Mouse (Mus musculus) stomach, embryonic 14.5 days (tissue): ENCODE results near the gene Ncaph2. TPM values are rescaled to one million over a fixed set of nuclear protein-coding genes. Genes with fewer than 3 reads are reported as not detected.
A peak's percentile ranks its signal among the peaks of the same experiment; 100 is the strongest.

Experiments
- ATAC-seq: fragments of 200-750 bp; cut with Nextera tagmentation; 2 replicates; pipeline ENCODE4 v1.8.0; 2017; ENCODE audit warnings: low read depth, moderate TSS enrichment; ENCODE audit not compliant: insufficient number of reproducible peaks, insufficient read depth, low FRiP score
- H3K27ac ChIP-seq: fragments of 300-500 bp; sonication (generic); 2 replicates; pipeline ENCODE4 v1.5.1; 2014; ENCODE audit warnings: mild to moderate bottlenecking, low read length, moderate library complexity, mixed read lengths
- H3K27me3 ChIP-seq: fragments of 300-500 bp; sonication (generic); 2 replicates; pipeline ENCODE4 v1.6.1; 2014; ENCODE audit warnings: low read length, control low read depth, mixed read lengths; ENCODE audit not compliant: control insufficient read depth, insufficient read depth
- H3K36me3 ChIP-seq: fragments of 300-500 bp; sonication (generic); 2 replicates; pipeline ENCODE4 v1.6.1; 2014; ENCODE audit warnings: mild to moderate bottlenecking, control low read depth, low read length, moderate library complexity, mixed read lengths; ENCODE audit not compliant: control insufficient read depth, insufficient read depth
- H3K4me1 ChIP-seq: fragments of 300-500 bp; sonication (generic); 2 replicates; pipeline ENCODE4 v1.6.1; 2014; ENCODE audit warnings: low read length, control low read depth, mixed read lengths; ENCODE audit not compliant: control insufficient read depth, insufficient read depth
- H3K4me2 ChIP-seq: fragments of 300-500 bp; sonication (generic); replicated peaks from 2 replicates; pipeline ENCODE4 v1.6.1; 2014; ENCODE audit warnings: low read depth, low read length, control low read depth
- H3K4me3 ChIP-seq: fragments of 300-500 bp; sonication (generic); 2 replicates; pipeline ENCODE4 v1.5.1; 2014; ENCODE audit warnings: low read depth, low read length, control low read depth
- H3K9ac ChIP-seq: fragments of 300-500 bp; sonication (generic); replicated peaks from 2 replicates; pipeline ENCODE4 v1.6.1; 2014; ENCODE audit warnings: low read depth, mild to moderate bottlenecking, control low read depth, low read length, moderate library complexity, mixed read lengths
- H3K9me3 ChIP-seq: fragments of 300-500 bp; sonication (generic); 2 replicates; pipeline ENCODE4 v1.6.1; 2016; ENCODE audit warnings: low read depth, low read length, control low read depth; ENCODE audit not compliant: control insufficient read depth
- WGBS: fragments of 180-500 bp; shearing (Covaris S2); extraction: QIAGEN DNeasy Blood & Tissue Kit; methylation state at CpG from one replicate; pipeline ENCODE4 v1.1.7; 2014; 5-methylcytosine and 5-hydroxymethylcytosine counted together
- polyA plus RNA-seq: library from polyadenylated mRNA; unstranded; fragments of >200 nt; fragmentation: Nextera tagmentation; extraction: Ambion mirVana; gene quantifications from 2 replicates; pipeline ENCODE4 v1.2.1, GENCODE M21; 2014

Gene Ncaph2
- polyA plus RNA-seq, 1 experiment from 2014 or later: 159 TPM

DNA sequence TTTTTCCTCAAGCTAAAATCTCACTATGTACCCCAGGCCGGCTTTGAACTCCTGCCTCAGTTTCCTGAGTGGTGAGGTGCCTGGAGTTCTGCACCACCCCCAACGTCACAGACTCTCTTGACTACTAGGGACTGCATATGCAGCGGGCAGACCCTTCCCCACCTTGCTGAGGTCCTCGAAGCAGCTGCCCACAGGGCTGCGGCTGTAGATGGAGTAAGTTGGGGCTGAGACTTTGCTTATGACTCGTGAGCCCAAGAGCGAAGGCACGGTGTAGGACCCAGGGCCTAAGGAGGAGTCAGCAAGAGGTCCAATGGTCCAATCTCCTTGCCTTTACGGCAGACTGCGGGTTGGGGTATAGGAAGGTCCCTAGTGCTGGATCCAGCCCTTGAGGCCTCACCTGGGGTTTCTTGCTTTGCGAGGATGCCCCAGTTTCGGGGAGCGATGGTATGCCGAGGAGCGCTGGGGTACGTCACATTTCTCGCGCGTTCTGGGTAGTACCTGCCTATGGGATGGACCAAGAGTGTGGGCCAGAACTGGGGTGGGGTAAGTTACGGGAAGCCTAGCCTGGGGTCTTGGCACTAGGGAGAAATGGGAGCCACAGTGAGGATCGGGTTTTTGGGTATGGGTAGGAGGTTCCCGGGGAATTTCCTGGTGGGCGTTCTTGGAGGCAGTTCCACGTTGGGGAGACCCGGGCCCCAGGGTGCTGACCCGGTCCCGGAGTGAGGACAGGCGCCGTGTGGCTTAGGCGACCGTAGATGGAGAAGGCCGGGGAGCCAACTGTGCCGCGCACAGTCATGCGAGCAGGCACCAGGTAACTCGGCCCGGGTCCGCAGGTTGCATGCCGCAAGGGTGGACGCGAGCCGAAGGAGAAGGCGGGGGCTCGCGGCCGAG is 22.7 kb downstream of the Ncaph2 start:
- H3K36me3 ChIP-seq: no peaks in the 10 kb centered on the region
- peak overlapping the region; percentile 49 for H3K4me2 ChIP-seq
- peak overlapping the region; percentile 35 for H3K4me3 ChIP-seq
- peaks cover 9% of the 10 kb centered on the region; the same call in 1 of the 2 replicates for H3K4me1 ChIP-seq
- H3K27ac ChIP-seq: no peak overlapping the region
- peaks cover 28% of the 10 kb centered on the region for H3K27me3 ChIP-seq
- H3K9ac ChIP-seq: no peak overlapping the region
- ATAC-seq: no peak
- 15% methylated on average over 46 of the region's 46 CpGs for WGBS
- no peaks in the 10 kb centered on the region for H3K9me3 ChIP-seq

DNA sequence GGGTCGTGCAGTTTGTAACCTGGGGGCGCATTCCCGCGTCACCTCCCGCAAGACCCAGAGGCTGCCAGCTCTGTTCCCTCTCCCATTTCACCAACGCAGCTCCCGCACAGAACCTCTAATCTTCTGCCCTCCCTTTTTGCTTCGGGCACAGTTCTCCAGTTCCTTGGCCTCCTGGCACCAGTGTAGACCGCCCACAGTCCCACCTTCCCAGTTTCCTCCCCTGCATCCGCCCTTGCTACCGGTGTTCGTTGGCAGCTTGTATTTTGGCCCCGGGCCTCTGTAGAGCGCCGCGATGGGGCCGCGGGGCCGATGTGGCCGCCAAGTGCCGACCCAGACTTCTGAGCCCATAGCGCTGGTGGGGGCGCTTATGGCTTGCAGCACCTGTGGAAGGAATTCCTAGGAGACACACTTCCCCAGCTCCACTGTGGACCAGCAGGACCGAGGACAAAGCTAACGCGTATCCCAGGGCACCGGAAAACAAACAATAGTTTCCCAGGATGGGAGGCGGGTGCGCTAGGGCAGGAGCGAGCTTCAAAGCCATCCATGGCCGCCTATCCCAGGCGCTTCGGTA is 23.4 kb downstream of the Ncaph2 start, which contains the start of gene Odf3b:
Odf3b (minus strand) TSS at position 452 of the 571 bp plus-strand sequence.
- peaks cover 28% of the 10 kb centered on the region for H3K27me3 ChIP-seq
- no peak within 1 kb of the TSS for H3K9ac ChIP-seq
- peak within 1 kb of the TSS; percentile 49 for H3K4me2 ChIP-seq
- peaks cover 9% of the 10 kb centered on the region; the same call in 1 of the 2 replicates for H3K4me1 ChIP-seq
- no peaks in the 10 kb centered on the region for H3K36me3 ChIP-seq
- peak within 1 kb of the TSS; percentile 35 for H3K4me3 ChIP-seq
- no peak within 1 kb of the TSS for H3K27ac ChIP-seq
- WGBS: under 1% methylated on average over 33 of the region's 33 CpGs
- no peaks in the 10 kb centered on the region for H3K9me3 ChIP-seq
- ATAC-seq: no peak

DNA sequence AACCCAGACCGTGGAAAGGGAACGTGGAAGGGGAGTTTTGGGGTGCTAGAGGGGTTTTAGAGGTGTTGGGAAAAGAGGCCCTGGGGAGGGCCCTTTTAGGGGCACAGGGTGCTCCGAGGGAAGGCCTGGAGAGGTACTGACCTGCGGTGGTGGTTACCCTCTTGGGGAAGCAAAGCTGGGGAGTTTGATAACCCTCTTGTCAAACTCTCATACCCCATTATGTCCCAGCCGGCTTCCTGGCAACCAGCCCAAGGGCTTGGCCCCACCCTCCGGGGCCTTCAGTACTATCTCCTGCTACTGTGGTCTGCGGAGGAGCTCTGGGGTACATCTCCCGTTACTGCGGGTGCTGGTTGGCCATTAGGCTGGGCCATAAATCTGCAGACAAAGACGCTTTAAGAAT is 23.9 kb downstream of the Ncaph2 start:
- Histone ChIP-seq H3K4me3 (peak overlapping the region; percentile 35), H3K4me1 (peaks cover 9% of the 10 kb centered on the region; the same call in 1 of the 2 replicates), H3K27me3 (peaks cover 28% of the 10 kb centered on the region), H3K27ac (no peak overlapping the region), H3K4me2 (peak overlapping the region; percentile 49), H3K36me3 (no peaks in the 10 kb centered on the region), H3K9ac (no peak overlapping the region), H3K9me3 (no peaks in the 10 kb centered on the region)
- no peak for ATAC-seq
- WGBS: 13% methylated on average over 10 of the region's 10 CpGs

DNA sequence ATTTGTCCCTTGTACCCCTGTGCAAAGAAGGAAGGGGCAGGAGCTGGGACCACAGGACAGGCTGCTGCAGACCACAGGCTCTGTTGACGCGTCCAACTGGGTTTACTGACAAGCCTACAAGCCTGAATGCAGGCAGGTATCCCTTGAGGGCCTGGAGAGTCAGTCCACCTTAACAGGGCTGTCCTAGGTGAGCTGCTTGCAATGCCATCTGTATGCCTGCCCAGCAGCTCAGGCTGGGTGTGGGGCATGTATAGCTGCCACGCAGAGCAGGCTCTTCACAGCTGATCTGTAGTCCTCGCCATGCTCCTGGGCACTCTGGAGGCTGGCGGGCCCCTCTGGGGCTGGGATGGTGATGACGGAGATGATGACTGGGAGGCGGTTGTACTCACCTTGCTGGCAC is 29.1 kb downstream of the Ncaph2 start, which contains the start of gene Klhdc7b:
Klhdc7b (plus strand) TSS at position 301 of the 400 bp plus-strand sequence.
- no peaks in the 10 kb centered on the region for H3K4me1 ChIP-seq
- no peak within 1 kb of the TSS for H3K4me2 ChIP-seq
- ATAC-seq: no peak
- peaks cover under 1% of the 10 kb centered on the region; the same call in 1 of the 2 replicates for H3K27me3 ChIP-seq
- H3K36me3 ChIP-seq: no peaks in the 10 kb centered on the region
- no peak within 1 kb of the TSS for H3K9ac ChIP-seq
- 89% methylated on average over 7 of the region's 7 CpGs for WGBS
- H3K9me3 ChIP-seq: no peaks in the 10 kb centered on the region
- H3K27ac ChIP-seq: no peak within 1 kb of the TSS
- no peak within 1 kb of the TSS for H3K4me3 ChIP-seq

DNA sequence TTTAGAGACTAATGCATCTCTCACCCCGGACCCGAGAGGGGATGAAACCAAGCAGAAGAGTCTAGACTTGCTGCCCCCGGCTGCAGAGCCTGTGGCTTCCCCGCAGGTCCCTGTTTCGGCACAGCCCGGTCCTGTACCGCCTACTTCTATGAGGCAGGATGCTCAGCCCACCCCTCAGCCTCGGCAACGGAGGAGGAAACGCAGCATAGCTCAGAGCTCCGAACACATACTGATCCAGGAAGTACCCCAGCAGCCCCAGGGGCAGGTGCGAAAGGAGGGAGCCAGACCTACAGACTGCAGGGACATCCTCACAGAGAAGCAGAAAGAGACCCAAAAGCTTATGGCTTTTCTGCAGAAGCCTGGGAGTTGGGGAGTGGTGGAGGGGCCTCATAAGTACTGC is 31.6 kb downstream of the Ncaph2 start:
- Histone ChIP-seq H3K27me3 (no peaks in the 10 kb centered on the region), H3K9ac (no peak overlapping the region), H3K4me3 (no peak overlapping the region), H3K4me2 (no peak overlapping the region), H3K4me1 (no peaks in the 10 kb centered on the region), H3K9me3 (no peaks in the 10 kb centered on the region), H3K27ac (no peak overlapping the region), H3K36me3 (no peaks in the 10 kb centered on the region)
- no peak for ATAC-seq
- WGBS: 41% methylated on average over 12 of the region's 12 CpGs

DNA sequence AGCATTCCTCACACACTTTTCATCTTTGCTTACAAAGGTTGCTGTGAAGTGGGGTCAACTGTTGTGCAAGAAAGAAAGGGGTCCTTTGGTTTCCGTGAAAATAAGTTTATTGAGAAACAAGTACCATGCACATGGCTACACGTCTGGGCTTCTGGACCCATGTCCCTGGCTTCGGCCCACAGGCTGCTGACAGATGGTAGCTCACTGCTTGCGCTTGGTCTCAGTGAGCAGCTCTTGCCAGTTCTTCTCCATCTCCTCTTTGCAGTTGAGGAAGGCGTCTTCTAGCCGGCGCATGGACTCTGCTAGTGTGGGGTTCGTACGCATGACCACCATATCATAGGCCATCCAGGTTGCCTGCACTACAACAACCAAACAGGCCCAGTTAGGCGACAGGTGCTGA is 34.6 kb downstream of the Ncaph2 start:
- Histone ChIP-seq H3K9me3 (no peaks in the 10 kb centered on the region), H3K4me1 (no peaks in the 10 kb centered on the region), H3K4me2 (no peak overlapping the region), H3K36me3 (no peaks in the 10 kb centered on the region), H3K4me3 (no peak overlapping the region), H3K9ac (no peak overlapping the region), H3K27ac (no peak overlapping the region), H3K27me3 (no peaks in the 10 kb centered on the region)
- no peak for ATAC-seq
- WGBS: 91% methylated on average over 10 of the region's 10 CpGs

DNA sequence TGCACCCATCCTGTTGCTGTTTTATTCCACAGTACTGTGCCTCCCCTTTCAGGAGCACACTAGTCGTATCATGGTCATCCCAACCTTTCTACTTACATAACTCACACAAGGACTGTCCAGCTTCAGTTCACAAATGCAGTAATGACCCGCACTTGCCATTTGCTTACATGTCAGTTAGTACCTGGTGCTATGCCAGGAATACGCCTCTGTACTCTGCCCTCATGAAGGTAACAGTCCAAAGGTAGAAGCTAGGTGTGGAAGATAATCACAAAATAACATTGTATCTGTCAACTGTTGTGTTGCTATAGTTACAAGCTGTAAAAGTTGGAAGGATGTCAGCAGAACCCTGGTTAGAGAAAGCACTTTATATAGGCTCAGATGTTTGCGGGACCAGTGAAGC is 41.4 kb downstream of the Ncaph2 start:
- Histone ChIP-seq H3K9me3 (no peaks in the 10 kb centered on the region), H3K9ac (no peak overlapping the region), H3K4me1 (no peaks in the 10 kb centered on the region), H3K27me3 (no peaks in the 10 kb centered on the region), H3K27ac (no peak overlapping the region), H3K36me3 (no peaks in the 10 kb centered on the region), H3K4me2 (no peak overlapping the region), H3K4me3 (no peak overlapping the region)
- WGBS: 86% methylated on average over 4 of the region's 4 CpGs
- no peak for ATAC-seq

DNA sequence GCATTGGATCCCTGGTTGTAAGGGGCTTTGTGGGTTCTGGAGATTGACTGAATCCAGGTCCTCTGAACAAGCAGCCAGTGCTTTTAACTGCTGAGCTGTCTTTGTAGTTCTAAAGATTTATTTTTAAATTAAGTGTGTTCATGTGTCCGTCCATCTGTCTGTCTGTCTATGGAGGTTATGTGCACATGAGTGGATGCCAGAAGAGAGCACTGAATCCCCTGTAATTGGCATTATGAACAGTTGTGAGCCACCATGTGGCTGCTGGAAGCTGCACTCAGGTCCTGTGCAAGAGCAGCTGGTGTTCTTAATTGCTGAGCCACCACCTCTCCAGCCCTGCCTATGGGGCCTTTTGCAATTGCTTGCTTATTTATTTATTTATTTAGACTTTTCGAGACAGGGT is 42.6 kb downstream of the Ncaph2 start:
- no peak for ATAC-seq
- 86% methylated on average over 2 of the region's 2 CpGs for WGBS
- H3K36me3 ChIP-seq: no peaks in the 10 kb centered on the region

More for the DNA sequence above, 42.6 kb downstream of the Ncaph2 start:
- Histone ChIP-seq H3K27me3 (no peaks in the 10 kb centered on the region), H3K4me3 (no peak overlapping the region), H3K4me2 (no peak overlapping the region), H3K27ac (no peak overlapping the region), H3K9me3 (no peaks in the 10 kb centered on the region), H3K9ac (no peak overlapping the region), H3K4me1 (no peaks in the 10 kb centered on the region)
